Mouse (Mus musculus) monocyte, adult 2 months (primary cell): Measurements from ENCODE around the gene 4930590J08Rik.

Experiments
- DNase-seq, 2 experiments: peaks; one replicate each; pipeline ENCODE4 v3.0.0; 2022; ENCODE audit warnings: low spot score in 2 of 2, low read depth in 1 of 2

Gene 4930590J08Rik

DNA sequence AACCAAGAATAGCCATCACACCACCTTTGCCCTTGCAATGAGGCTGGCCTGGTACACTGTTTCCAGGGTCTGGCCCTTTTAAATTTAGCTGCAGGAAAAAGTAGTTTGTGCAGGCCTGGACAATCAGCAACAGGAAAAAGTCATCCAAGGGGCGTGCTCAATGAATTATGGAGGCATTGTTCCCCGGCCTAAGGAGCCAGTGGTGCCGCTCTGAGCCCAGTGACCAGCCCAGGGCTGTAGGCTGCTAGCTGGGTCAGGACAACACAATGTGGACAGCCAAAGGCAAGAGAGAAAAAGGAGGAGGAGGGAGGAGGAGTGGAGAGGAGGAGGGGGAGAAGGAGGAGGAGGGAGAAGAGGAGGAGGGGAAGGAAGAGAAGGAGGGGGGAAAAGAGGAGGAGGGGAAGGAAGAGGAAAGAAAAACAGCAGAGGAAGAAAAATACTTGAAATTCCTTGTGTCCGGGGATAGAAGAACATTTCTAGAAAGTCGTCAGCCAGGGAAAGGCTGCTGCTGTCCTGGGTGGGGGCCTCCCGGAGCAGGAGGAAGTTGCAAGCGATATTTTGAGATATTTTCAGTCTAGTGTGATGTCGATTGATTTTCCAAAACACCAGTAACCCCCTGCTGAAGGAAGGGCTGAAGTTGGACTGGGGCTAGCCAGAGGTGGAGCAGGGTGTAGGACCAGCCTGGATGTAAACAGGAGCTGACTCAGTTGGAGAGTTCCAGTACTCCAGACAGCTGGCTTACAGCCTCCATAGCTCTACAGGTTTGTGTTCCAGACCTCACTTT lies 57.6 kb downstream of the 4930590J08Rik start:
- no peak for DNase-seq

DNA sequence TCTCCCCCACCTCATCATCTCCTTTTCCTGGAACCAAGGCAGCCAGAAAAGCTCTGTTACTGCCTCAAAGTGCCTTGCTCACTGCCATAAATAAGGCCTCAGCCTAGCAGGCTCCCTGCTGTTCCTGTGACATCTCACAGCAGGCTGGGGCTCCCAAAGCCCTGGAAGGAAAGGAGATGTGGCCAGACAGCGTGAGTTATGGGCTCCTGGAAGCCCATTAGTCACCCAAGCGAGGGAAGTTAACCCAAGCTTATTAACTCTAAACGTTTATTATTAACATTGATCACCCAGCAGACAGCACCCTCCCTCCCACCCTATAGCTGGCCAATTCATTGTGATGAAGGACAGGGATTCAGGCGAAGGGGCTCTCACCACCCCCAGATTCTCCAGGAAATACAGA lies 60.8 kb downstream of the 4930590J08Rik start:
- DNase-seq = no peak

- no peak for DNase-seq
Measured at GRCm38 (mm10) chr6:91965060-91965459, 62.5 kb downstream of the 4930590J08Rik start.

DNA sequence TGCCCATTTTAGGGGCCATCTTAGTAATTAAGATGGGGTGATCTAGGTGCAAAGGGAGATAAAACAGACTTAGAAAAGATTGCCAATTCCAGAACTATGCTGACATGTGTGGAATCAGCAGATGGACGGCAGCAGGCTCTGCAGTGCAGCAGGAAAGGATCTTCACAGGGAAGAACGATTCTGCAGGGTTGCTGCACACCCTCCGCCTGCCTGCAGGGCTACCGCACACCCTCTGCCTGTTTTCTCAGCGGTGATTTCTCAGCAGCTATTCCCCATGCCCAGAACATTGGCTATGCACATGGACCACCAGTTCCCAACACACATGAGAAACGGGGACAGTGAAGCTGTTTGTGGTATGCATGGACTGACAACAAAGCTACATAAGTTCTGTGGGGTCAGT lies 63.4 kb downstream of the 4930590J08Rik start:
- no peak for DNase-seq

- no peak for DNase-seq
Measured at GRCm38 (mm10) chr6:91972201-91972646, 69.6 kb downstream of the 4930590J08Rik start.

- DNase-seq = no peak
Measured at GRCm38 (mm10) chr6:91973972-91974371, 71.4 kb downstream of the 4930590J08Rik start.

GRCm38 (mm10) chr6:91978371-91979300 lies 76.0 kb downstream of the 4930590J08Rik start, which contains the start of gene Fgd5:
TSS of gene Fgd5 (plus strand) at chr6:91978878.
- no peak for DNase-seq

- no peak for DNase-seq
Measured at GRCm38 (mm10) chr6:91979301-91979996, 76.8 kb downstream of the 4930590J08Rik start.

DNA sequence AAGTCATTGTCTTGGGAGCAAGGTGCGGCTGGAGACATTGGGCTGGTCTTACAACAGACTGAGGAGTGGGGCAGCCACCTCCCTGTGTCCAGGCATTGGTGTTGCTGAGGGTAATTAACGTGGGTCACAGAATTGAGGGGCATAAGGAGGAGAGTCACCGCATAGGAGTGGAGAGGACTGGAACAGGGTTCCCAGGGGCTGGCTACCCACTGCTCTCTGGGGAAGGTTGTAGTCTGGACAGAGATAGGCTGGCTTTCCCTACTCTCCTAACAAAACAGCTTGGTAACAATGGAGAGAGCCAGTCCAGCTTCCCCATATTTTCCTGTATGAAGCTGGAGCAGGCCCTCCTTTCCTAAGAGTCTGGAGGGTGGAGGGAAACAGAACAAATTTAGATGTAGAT lies 77.4 kb downstream of the 4930590J08Rik start:
- no peak for DNase-seq

- DNase-seq = no peak
Measured at GRCm38 (mm10) chr6:91990101-91990500, 87.5 kb downstream of the 4930590J08Rik start.

DNA sequence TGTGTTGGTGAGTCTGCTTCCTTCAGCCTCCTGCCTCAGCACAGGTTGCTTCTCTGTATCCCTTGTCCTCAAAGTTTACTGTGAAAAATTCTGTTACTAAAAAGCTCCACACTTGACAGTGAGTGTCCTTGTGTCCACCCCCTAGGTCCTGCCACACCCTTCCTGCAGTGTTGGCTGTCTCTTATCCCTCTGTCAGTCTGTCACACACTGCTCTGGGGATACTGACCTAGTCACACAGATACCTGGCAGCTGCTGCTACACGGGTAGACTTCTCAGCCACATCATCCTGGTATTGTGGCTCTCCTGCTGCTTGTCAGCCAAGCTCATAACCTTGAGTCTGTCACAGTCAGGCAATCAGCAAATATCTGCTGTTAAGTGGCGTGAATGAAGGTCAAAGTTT lies 90.2 kb downstream of the 4930590J08Rik start:
- DNase-seq = no peak

DNA sequence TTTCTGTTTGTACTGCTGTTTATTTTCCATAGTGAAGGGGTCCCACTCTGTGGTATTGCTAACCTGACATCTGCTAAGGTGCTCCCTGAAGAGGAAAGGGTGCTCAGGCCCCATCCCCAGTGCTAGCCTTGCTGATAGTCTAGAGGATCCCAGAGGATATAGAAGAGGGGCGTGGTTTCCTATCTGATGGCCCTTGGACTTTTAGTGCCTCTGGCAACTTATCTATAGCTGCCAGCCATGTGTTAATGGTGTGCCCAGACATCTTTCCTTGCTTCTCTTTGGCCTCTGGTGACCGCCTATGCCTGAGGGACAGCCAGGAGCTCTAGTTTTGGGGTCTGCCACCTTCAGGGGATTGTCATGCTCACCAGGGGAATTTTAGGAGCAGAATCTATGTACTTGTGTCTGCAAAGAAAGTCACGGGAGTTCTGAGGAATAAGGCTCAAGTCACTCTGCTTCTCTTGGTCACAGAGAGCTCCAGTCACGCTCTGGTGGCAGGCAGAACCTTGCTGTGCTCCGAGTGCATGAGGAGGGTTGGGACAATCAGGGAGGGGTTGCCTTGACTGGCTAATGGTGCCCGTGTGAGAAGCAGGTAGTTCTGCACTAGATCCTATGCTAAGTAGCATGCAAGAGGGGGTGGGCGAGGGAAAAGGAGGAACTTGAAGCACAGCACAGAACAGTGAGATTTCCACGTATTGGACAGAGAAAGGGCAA lies 91.3 kb downstream of the 4930590J08Rik start:
- no peak for DNase-seq

DNA sequence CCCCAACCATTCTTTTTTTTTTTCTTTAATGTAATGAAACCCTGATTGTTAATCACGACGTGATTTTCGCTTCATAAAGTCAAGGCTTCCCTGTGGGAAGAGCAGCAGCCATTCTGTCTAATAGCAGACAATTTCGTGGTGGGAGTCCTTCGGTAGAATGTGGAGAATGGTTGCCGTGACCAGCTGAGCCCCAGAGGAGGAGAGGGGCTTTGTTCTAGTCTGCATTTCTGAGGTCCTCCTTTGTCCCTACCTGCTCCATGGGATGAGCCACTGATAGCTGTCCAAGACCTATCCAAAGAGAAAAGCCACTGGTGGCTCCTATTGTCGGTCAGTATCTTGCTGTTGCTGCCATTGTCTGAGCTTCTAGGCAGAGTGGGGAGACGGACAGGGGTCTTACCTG lies 93.5 kb downstream of the 4930590J08Rik start:
- no peak for DNase-seq
